Mouse (Mus musculus) right cerebral cortex, postnatal 14 days (tissue): ENCODE results near the gene Tmem38b.

ENCODE experiments used
- DNase-seq: peaks from one replicate; pipeline ENCODE4 v3.0.0; 2022

Tmem38b gene

GRCm38 (mm10) chr4:53830579-53830978 is 4.7 kb downstream of the Tmem38b start:
- no peak for DNase-seq

- no peak for DNase-seq
Measured at GRCm38 (mm10) chr4:53832321-53832720, 6.5 kb downstream of the Tmem38b start.

- DNase-seq, result no peak
Measured at GRCm38 (mm10) chr4:53836978-53837377, 11.1 kb downstream of the Tmem38b start.

GRCm38 (mm10) chr4:53840158-53840870 is 14.5 kb downstream of the Tmem38b start:
- peak; percentile 26 for DNase-seq

GRCm38 (mm10) chr4:53843553-53843952 is 17.7 kb downstream of the Tmem38b start:
- peak; percentile 9 for DNase-seq

GRCm38 (mm10) chr4:53844835-53845619 is 19.2 kb downstream of the Tmem38b start:
- DNase-seq, result peak; percentile 24

GRCm38 (mm10) chr4:53845656-53846055 is 19.8 kb downstream of the Tmem38b start:
- DNase-seq, result no peak

- DNase-seq, result no peak
Measured at GRCm38 (mm10) chr4:53846326-53846725, 20.5 kb downstream of the Tmem38b start.

GRCm38 (mm10) chr4:53847541-53847940 is 21.7 kb downstream of the Tmem38b start:
- DNase-seq, result no peak

- DNase-seq, result no peak
Measured at GRCm38 (mm10) chr4:53848308-53848707, 22.5 kb downstream of the Tmem38b start.

GRCm38 (mm10) chr4:53848816-53849215 is 23.0 kb downstream of the Tmem38b start:
- DNase-seq, result no peak

- no peak for DNase-seq
Measured at GRCm38 (mm10) chr4:53849804-53850203, 24.0 kb downstream of the Tmem38b start.

GRCm38 (mm10) chr4:53853333-53853732 is 27.5 kb downstream of the Tmem38b start:
- DNase-seq, result no peak

GRCm38 (mm10) chr4:53859944-53860343 is 34.1 kb downstream of the Tmem38b start:
- no peak for DNase-seq

GRCm38 (mm10) chr4:53862101-53862500 is 36.3 kb downstream of the Tmem38b start:
- DNase-seq, result no peak

GRCm38 (mm10) chr4:53864098-53864820 is 38.4 kb downstream of the Tmem38b start:
- DNase-seq, result no peak

GRCm38 (mm10) chr4:53866459-53866858 is 40.6 kb downstream of the Tmem38b start:
- DNase-seq, result no peak

GRCm38 (mm10) chr4:53878542-53879417 is 52.9 kb downstream of the Tmem38b start:
- DNase-seq, result no peak

GRCm38 (mm10) chr4:53882921-53883682 is 57.3 kb downstream of the Tmem38b start:
- DNase-seq, result no peak

- no peak for DNase-seq
Measured at GRCm38 (mm10) chr4:53884351-53885245, 58.8 kb downstream of the Tmem38b start.
